Mouse (Mus musculus): Measurements from ENCODE around the gene Tmsb15b2. TPM values are rescaled to one million over a fixed set of nuclear protein-coding genes. Genes with fewer than 3 reads are reported as not detected.
"Not testable (repeated sequence)": the region's sequence is repeated elsewhere in the genome, so short reads cannot be mapped to it uniquely, and the experiment has no call there.

Tmsb15b2 gene
- total RNA-seq (2021), result 10 to 100 TPM; 13.1 to 18.8 TPM
- long read RNA-seq, experiment 1, partial matches to known transcripts, result 0 of 1 reads
- long read RNA-seq, experiment 1, other reads (novel, unspliced or antisense), result 0 of 1 reads
- long read RNA-seq, experiment 2, transcript Tmsb15b2-201 (3 exons, 450 nt), result major isoform, 13 of 13 reads
- long read RNA-seq, experiment 2, partial matches to known transcripts, result 0 of 13 reads
- long read RNA-seq, experiment 2, other reads (novel, unspliced or antisense), result 0 of 13 reads

- DNase-seq, result not testable (repeated sequence)
These were observed at the start of gene Tmsb15b2 for GRCm38 (mm10) chrX:136975397-136975796. Gene Tmsb15b2 (minus strand): TSS chrX:136975497.

GRCm38 (mm10) chrX:137019310-137019709 is 44.0 kb upstream of the Tmsb15b2 start:
- peak; percentile 72 for DNase-seq

GRCm38 (mm10) chrX:137017668-137018067 is 42.4 kb upstream of the Tmsb15b2 start:
- DNase-seq, result no peak

- DNase-seq, result peak; percentile 55
These were observed 39.9 kb upstream of the Tmsb15b2 start for GRCm38 (mm10) chrX:137015099-137015709.

GRCm38 (mm10) chrX:136996256-136996655 is 21.0 kb upstream of the Tmsb15b2 start:
- DNase-seq, result no peak

- DNase-seq, result no peak
These were observed 18.3 kb upstream of the Tmsb15b2 start for GRCm38 (mm10) chrX:136993641-136994040.

GRCm38 (mm10) chrX:136992978-136993547 is 17.8 kb upstream of the Tmsb15b2 start, which contains the start of gene Zcchc18:
Gene Zcchc18 (plus strand): TSS chrX:136993155.
- DNase-seq, result peak; percentile 65

GRCm38 (mm10) chrX:136992191-136992965 is 17.1 kb upstream of the Tmsb15b2 start:
- DNase-seq, result no peak

GRCm38 (mm10) chrX:136991274-136991673 is 16.0 kb upstream of the Tmsb15b2 start:
- DNase-seq, result no peak

GRCm38 (mm10) chrX:136986039-136986438 is 10.7 kb upstream of the Tmsb15b2 start:
- no peak for DNase-seq

GRCm38 (mm10) chrX:136978616-136979015 is 3.3 kb upstream of the Tmsb15b2 start:
- DNase-seq, result no peak

- peak; percentile 72 for DNase-seq
These were observed 1.3 kb upstream of the Tmsb15b2 start, which contains the start of the genes Tmsb15l and Tmsb15b1 for GRCm38 (mm10) chrX:136976424-136977084. Gene Tmsb15l (minus strand): TSS chrX:136976869. Gene Tmsb15b1 (minus strand): TSS chrX:136976874.

- peak; percentile 10 for DNase-seq
These were observed 15.6 kb downstream of the Tmsb15b2 start for GRCm38 (mm10) chrX:136959688-136960087.

- not testable (repeated sequence) for DNase-seq
These were observed 17.0 kb downstream of the Tmsb15b2 start for GRCm38 (mm10) chrX:136958300-136958699.

- peak; percentile 56 for DNase-seq
These were observed 17.6 kb downstream of the Tmsb15b2 start for GRCm38 (mm10) chrX:136957583-136958279.

- DNase-seq, result no peak
These were observed 37.3 kb downstream of the Tmsb15b2 start for GRCm38 (mm10) chrX:136937985-136938384.

- DNase-seq, result no peak
These were observed 48.3 kb downstream of the Tmsb15b2 start, which contains the start of gene H2bfm for GRCm38 (mm10) chrX:136927031-136927430. Gene H2bfm (plus strand): TSS chrX:136927325.

GRCm38 (mm10) chrX:136925863-136926262 is 49.4 kb downstream of the Tmsb15b2 start:
- DNase-seq, result no peak
